Mouse (Mus musculus) heart, embryonic 13.5 days (tissue): ENCODE measurements at regions not wholly inside any gene's neighbourhood (a gene's known extent, or its start where the extent isn't known, plus 50 kb on each side); places are given as distances from the start of the nearest gene placed in this dataset.

Source experiments
- ATAC-seq: fragments of 200-750 bp; cut with Nextera tagmentation; 2 replicates; pipeline ENCODE4 v1.8.0; 2017; ENCODE audit warnings: moderate TSS enrichment; ENCODE audit not compliant: insufficient number of reproducible peaks, low FRiP score, low TSS enrichment; ENCODE audit errors: extremely low read depth
- H3K27ac ChIP-seq: fragments of 300-500 bp; sonication (generic); replicated peaks from 2 replicates; pipeline ENCODE4 v1.5.1; 2015; ENCODE audit warnings: moderate library complexity, mild to moderate bottlenecking, inconsistent platforms
- H3K27me3 ChIP-seq: fragments of 300-500 bp; sonication (generic); replicated peaks from 2 replicates; pipeline ENCODE4 v1.6.1; 2015; ENCODE audit warnings: mild to moderate bottlenecking, inconsistent platforms
- H3K36me3 ChIP-seq: fragments of 300-500 bp; sonication (generic); 2 replicates; pipeline ENCODE4 v1.6.1; 2015; ENCODE audit warnings: mild to moderate bottlenecking, inconsistent platforms
- H3K4me1 ChIP-seq: fragments of 300-500 bp; sonication (generic); 2 replicates; pipeline ENCODE4 v1.6.1; 2015; ENCODE audit warnings: inconsistent platforms
- H3K4me2 ChIP-seq: fragments of 300-500 bp; sonication (generic); 2 replicates; pipeline ENCODE4 v1.6.1; 2015; ENCODE audit warnings: inconsistent platforms, mild to moderate bottlenecking, moderate library complexity
- H3K4me3 ChIP-seq: fragments of 300-500 bp; sonication (generic); 2 replicates; pipeline ENCODE4 v1.5.1; 2015; ENCODE audit warnings: moderate library complexity, mild to moderate bottlenecking, inconsistent platforms
- H3K9ac ChIP-seq: fragments of 300-500 bp; sonication (generic); 2 replicates; pipeline ENCODE4 v1.6.1; 2015; ENCODE audit warnings: inconsistent platforms, mild to moderate bottlenecking, moderate library complexity
- H3K9me3 ChIP-seq: fragments of 300-500 bp; sonication (generic); 2 replicates; pipeline ENCODE4 v1.6.1; 2016; ENCODE audit warnings: inconsistent platforms
- WGBS: fragments of 180-500 bp; shearing (Covaris S2); methylation state at CpG from one replicate; pipeline ENCODE4 v1.1.7; 2015; ENCODE audit warnings: mixed read lengths; 5-methylcytosine and 5-hydroxymethylcytosine counted together

GRCm38 (mm10) chr9:113518482-113518881, 189.6 kb downstream of the Pdcd6ip start:
- Histone ChIP-seq H3K9ac (no peak overlapping the region), H3K4me3 (no peak overlapping the region), H3K4me1 (no peaks in the 10 kb centered on the region), H3K36me3 (no peaks in the 10 kb centered on the region), H3K9me3 (no peaks in the 10 kb centered on the region), H3K4me2 (no peak overlapping the region), H3K27ac (no peak overlapping the region), H3K27me3 (no peaks in the 10 kb centered on the region)
- 67% methylated on average over 3 of the region's 3 CpGs for WGBS
- no peak for ATAC-seq

GRCm38 (mm10) chr9:113517756-113518155, 190.3 kb downstream of the Pdcd6ip start:
- 75% methylated on average over 6 of the region's 6 CpGs for WGBS
- Histone ChIP-seq H3K9ac (no peak overlapping the region), H3K27me3 (no peaks in the 10 kb centered on the region), H3K36me3 (no peaks in the 10 kb centered on the region), H3K4me1 (no peaks in the 10 kb centered on the region), H3K9me3 (no peaks in the 10 kb centered on the region), H3K27ac (no peak overlapping the region), H3K4me3 (no peak overlapping the region), H3K4me2 (no peak overlapping the region)
- ATAC-seq: no peak

- Histone ChIP-seq H3K9me3 (no peaks in the 10 kb centered on the region), H3K27ac (no peak overlapping the region), H3K27me3 (no peaks in the 10 kb centered on the region), H3K9ac (no peak overlapping the region), H3K4me3 (no peak overlapping the region), H3K4me1 (no peaks in the 10 kb centered on the region), H3K36me3 (no peaks in the 10 kb centered on the region), H3K4me2 (no peak overlapping the region)
- WGBS: 77% methylated on average over 6 of the region's 6 CpGs
- ATAC-seq: no peak
Observed at GRCm38 (mm10) chr9:113515703-113516020, 192.4 kb downstream of the Pdcd6ip start.

- no peak overlapping the region for H3K27ac ChIP-seq
- H3K9ac ChIP-seq: no peak overlapping the region
- H3K4me2 ChIP-seq: no peak overlapping the region
- H3K4me3 ChIP-seq: no peak overlapping the region
- H3K4me1 ChIP-seq: no peaks in the 10 kb centered on the region
- no peaks in the 10 kb centered on the region for H3K9me3 ChIP-seq
- no peaks in the 10 kb centered on the region for H3K27me3 ChIP-seq
- no peak for ATAC-seq
- 80% methylated on average over 23 of the region's 23 CpGs for WGBS
- no peaks in the 10 kb centered on the region for H3K36me3 ChIP-seq
Observed at GRCm38 (mm10) chr9:113514846-113515702, 193.0 kb downstream of the Pdcd6ip start.

- 80% methylated on average over 5 of the region's 5 CpGs for WGBS
- H3K9me3 ChIP-seq: no peaks in the 10 kb centered on the region
Observed at GRCm38 (mm10) chr9:113511302-113511701, 196.8 kb downstream of the Pdcd6ip start.

GRCm38 (mm10) chr9:113509368-113509767, 198.7 kb downstream of the Pdcd6ip start:
- no peak overlapping the region for H3K4me3 ChIP-seq
- no peak overlapping the region for H3K9ac ChIP-seq
- H3K27me3 ChIP-seq: no peaks in the 10 kb centered on the region
- no peaks in the 10 kb centered on the region for H3K36me3 ChIP-seq
- no peaks in the 10 kb centered on the region for H3K9me3 ChIP-seq
- ATAC-seq: no peak
- H3K27ac ChIP-seq: no peak overlapping the region
- 89% methylated on average over 7 of the region's 7 CpGs for WGBS
- H3K4me2 ChIP-seq: no peak overlapping the region
- H3K4me1 ChIP-seq: no peaks in the 10 kb centered on the region

More at GRCm38 (mm10) chr9:113511302-113511701, 196.8 kb downstream of the Pdcd6ip start:
- no peak for ATAC-seq
- no peaks in the 10 kb centered on the region for H3K27me3 ChIP-seq
- no peak overlapping the region for H3K4me2 ChIP-seq
- no peak overlapping the region for H3K27ac ChIP-seq
- no peak overlapping the region for H3K9ac ChIP-seq
- no peaks in the 10 kb centered on the region for H3K4me1 ChIP-seq
- H3K36me3 ChIP-seq: no peaks in the 10 kb centered on the region
- H3K4me3 ChIP-seq: no peak overlapping the region

- no peak for ATAC-seq
- Histone ChIP-seq H3K4me1 (no peaks in the 10 kb centered on the region), H3K27me3 (no peaks in the 10 kb centered on the region), H3K9me3 (no peaks in the 10 kb centered on the region), H3K4me3 (no peak overlapping the region), H3K27ac (no peak overlapping the region), H3K4me2 (no peak overlapping the region), H3K9ac (no peak overlapping the region), H3K36me3 (no peaks in the 10 kb centered on the region)
- 78% methylated on average over 3 of the region's 3 CpGs for WGBS
Observed at GRCm38 (mm10) chr9:113508821-113509220, 199.2 kb downstream of the Pdcd6ip start.

GRCm38 (mm10) chr9:113507561-113508460, 200.2 kb downstream of the Pdcd6ip start:
- H3K4me1 ChIP-seq: no peaks in the 10 kb centered on the region
- no peaks in the 10 kb centered on the region for H3K27me3 ChIP-seq
- no peak overlapping the region for H3K9ac ChIP-seq
- ATAC-seq: no peak
- no peak overlapping the region for H3K27ac ChIP-seq
- H3K4me3 ChIP-seq: no peak overlapping the region
- H3K36me3 ChIP-seq: no peaks in the 10 kb centered on the region
- WGBS: 81% methylated on average over 20 of the region's 20 CpGs
- H3K4me2 ChIP-seq: no peak overlapping the region
- H3K9me3 ChIP-seq: no peaks in the 10 kb centered on the region

GRCm38 (mm10) chr9:113499246-113499645, 208.8 kb downstream of the Pdcd6ip start:
- Histone ChIP-seq H3K9ac (no peak overlapping the region), H3K9me3 (no peaks in the 10 kb centered on the region; the same call in 1 of the 2 replicates), H3K36me3 (no peaks in the 10 kb centered on the region), H3K4me3 (no peak overlapping the region), H3K27me3 (no peaks in the 10 kb centered on the region), H3K4me2 (no peak overlapping the region), H3K4me1 (no peaks in the 10 kb centered on the region), H3K27ac (no peak overlapping the region)
- ATAC-seq: no peak
- WGBS: 72% methylated on average over 5 of the region's 5 CpGs

- Histone ChIP-seq H3K36me3 (no peaks in the 10 kb centered on the region), H3K27me3 (no peaks in the 10 kb centered on the region), H3K4me2 (no peak overlapping the region), H3K9me3 (no peaks in the 10 kb centered on the region; the same call in 1 of the 2 replicates), H3K9ac (no peak overlapping the region), H3K27ac (no peak overlapping the region), H3K4me1 (no peaks in the 10 kb centered on the region), H3K4me3 (no peak overlapping the region)
- 68% methylated on average over 7 of the region's 7 CpGs for WGBS
- ATAC-seq: no peak
Observed at GRCm38 (mm10) chr9:113496176-113496732, 211.8 kb downstream of the Pdcd6ip start.

- 62% methylated on average over 6 of the region's 6 CpGs for WGBS
- H3K4me2 ChIP-seq: no peak overlapping the region
- no peak overlapping the region for H3K9ac ChIP-seq
- no peaks in the 10 kb centered on the region for H3K9me3 ChIP-seq
- ATAC-seq: no peak
- H3K4me3 ChIP-seq: no peak overlapping the region
- H3K27me3 ChIP-seq: no peaks in the 10 kb centered on the region
- H3K27ac ChIP-seq: no peak overlapping the region
- H3K36me3 ChIP-seq: no peaks in the 10 kb centered on the region
- no peaks in the 10 kb centered on the region for H3K4me1 ChIP-seq
Observed at GRCm38 (mm10) chr9:113488651-113489050, 219.4 kb downstream of the Pdcd6ip start.
